Comparison of ENCODE assay signal across 8 mouse cellular contexts in genomic region chr11:44469646-44470431, GRCm38 (mm10). TPM values are rescaled to one million over a fixed set of nuclear protein-coding genes. Genes with fewer than 3 reads are reported as not detected.
DNase-seq lines count a peak whose midpoint lies in the region; ATAC-seq and TF ChIP-seq lines count a peak whose summit lies in the region.

No protein-coding gene starts in this region.

- no peak for TF ChIP-seq POLR2A in MEL (IDR thresholded peaks at IDR 0.05; ENCODE audit: control insufficient read depth in 1 of 2, insufficient read depth in 1 of 2, low read depth in 1 of 2, low read length in 2 of 2, poor library complexity in 1 of 2)

- DNase-seq in layer of hippocampus, adult 2 months (ENCODE audit: low spot score in 2 of 2), result peak in 1 of 2 experiments; percentile 37
- no peak for DNase-seq in layer of hippocampus, adult 11-12 months (ENCODE audit: low spot score)
- peak; percentile 88 for DNase-seq in MEL (ENCODE audit: low read depth, low spot score)
- DNase-seq in limb, embryonic 10.5 days (ENCODE audit: low spot score), result no peak
- DNase-seq in midbrain, postnatal 0 days (ENCODE audit: low spot score), result peak; percentile 24
- DNase-seq in cerebellum, postnatal 10 days, result no peak
- no peak for DNase-seq in gastrocnemius, postnatal 25 days

- under 1% methylated on average over 59 of the region's 59 CpGs for WGBS in embryonic facial prominence, embryonic 15.5 days
- WGBS in limb, embryonic 10.5 days, result 1% methylated on average over 59 of the region's 59 CpGs
- WGBS in midbrain, postnatal 0 days, result under 1% methylated on average over 59 of the region's 59 CpGs

- no peaks in the 10 kb centered on the region for H3K27me3 ChIP-seq in MEL (ENCODE audit: control insufficient read depth in 1 of 2, insufficient read depth in 2 of 2, low read length in 2 of 2)
- H3K27me3 ChIP-seq in embryonic facial prominence, embryonic 15.5 days, result no peaks in the 10 kb centered on the region
- H3K27me3 ChIP-seq in limb, embryonic 10.5 days (ENCODE audit: low read depth, poor library complexity, severe bottlenecking), result no peaks in the 10 kb centered on the region
- H3K27me3 ChIP-seq in midbrain, postnatal 0 days (ENCODE audit: insufficient read depth, low read length), result no peaks in the 10 kb centered on the region

- no peak for TF ChIP-seq CTCF in layer of hippocampus, adult 2 months (conservative IDR thresholded peaks at IDR 0.05)
- no peak for TF ChIP-seq CTCF in MEL (IDR thresholded peaks at IDR 0.05 in 2 of 3, conservative IDR thresholded peaks at IDR 0.05 in 1 of 3; ENCODE audit: control insufficient read depth in 1 of 3, insufficient read depth in 1 of 3, low read depth in 2 of 3, low read length in 3 of 3, poor library complexity in 1 of 3, severe bottlenecking in 1 of 3)
- TF ChIP-seq CTCF in midbrain, postnatal 0 days (IDR thresholded peaks at IDR 0.05), result no peak

- peak; percentile 79 for ATAC-seq in embryonic facial prominence, embryonic 15.5 days (ENCODE audit: insufficient number of reproducible peaks, low FRiP score, low TSS enrichment, low read depth)
- ATAC-seq in midbrain, postnatal 0 days (ENCODE audit: low FRiP score), result peak; percentile 64

- H3K79me2 ChIP-seq in MEL (ENCODE audit: control insufficient read depth, insufficient read depth, low read length, poor library complexity), result peaks cover 5% of the 10 kb centered on the region; the same call in 1 of the 2 replicates

- H3K36me3 ChIP-seq in MEL (ENCODE audit: control insufficient read depth in 1 of 2, insufficient read depth in 2 of 2, low read length in 2 of 2), result peaks cover 0 to 28% of the 10 kb centered on the region in 2 experiments; a peak in 2 of 4 replicates
- 0 out of 2 replicates have a peak, but pooled peaks cover 4% of the 10 kb centered on the region for H3K36me3 ChIP-seq in embryonic facial prominence, embryonic 15.5 days
- peaks cover 15% of the 10 kb centered on the region for H3K36me3 ChIP-seq in limb, embryonic 10.5 days
- no peaks in the 10 kb centered on the region for H3K36me3 ChIP-seq in midbrain, postnatal 0 days (ENCODE audit: insufficient read depth, low read length)

- H3K9ac ChIP-seq in MEL (ENCODE audit: control insufficient read depth, low read depth, low read length, poor library complexity, severe bottlenecking), result peak overlapping the region; percentile 91
- peak overlapping the region; percentile 82 for H3K9ac ChIP-seq in embryonic facial prominence, embryonic 15.5 days
- peak overlapping the region; percentile 77 for H3K9ac ChIP-seq in midbrain, postnatal 0 days (replicated peaks; ENCODE audit: low read length, poor library complexity, severe bottlenecking)

- peaks cover 3 to 19% of the 10 kb centered on the region in 2 experiments; a peak in 3 of 4 replicates for H3K4me1 ChIP-seq in MEL (ENCODE audit: control insufficient read depth in 1 of 2, insufficient read depth in 2 of 2, low read length in 2 of 2)
- H3K4me1 ChIP-seq in embryonic facial prominence, embryonic 15.5 days, result peaks cover 14% of the 10 kb centered on the region
- peaks cover 19% of the 10 kb centered on the region for H3K4me1 ChIP-seq in limb, embryonic 10.5 days
- peaks cover 6% of the 10 kb centered on the region for H3K4me1 ChIP-seq in midbrain, postnatal 0 days (ENCODE audit: insufficient read depth, low read length)

- H3K27ac ChIP-seq in layer of hippocampus, adult 2 months, result peak overlapping the region; percentile 87
- peak overlapping the region; percentile 93 for H3K27ac ChIP-seq in MEL (ENCODE audit: control insufficient read depth, low read depth, low read length)
- H3K27ac ChIP-seq in embryonic facial prominence, embryonic 15.5 days (replicated peaks), result peak overlapping the region; percentile 96; the same call in 1 of the 2 replicates
- peak overlapping the region; percentile 89 for H3K27ac ChIP-seq in limb, embryonic 10.5 days
- H3K27ac ChIP-seq in midbrain, postnatal 0 days (ENCODE audit: low read depth, low read length), result peak overlapping the region; percentile 83

- H3K4me3 ChIP-seq in layer of hippocampus, adult 2 months, result peak overlapping the region; percentile 68
- peak overlapping the region; percentile 64 to 86 for H3K4me3 ChIP-seq in MEL (ENCODE audit: control insufficient read depth in 1 of 2, insufficient read depth in 1 of 2, low read depth in 2 of 2, low read length in 2 of 2)
- peak overlapping the region; percentile 92 for H3K4me3 ChIP-seq in embryonic facial prominence, embryonic 15.5 days (replicated peaks)
- H3K4me3 ChIP-seq in limb, embryonic 10.5 days, result peak overlapping the region; percentile 89
- H3K4me3 ChIP-seq in midbrain, postnatal 0 days (ENCODE audit: low read depth, low read length), result peak overlapping the region; percentile 96

- peak; percentile 97 to 98 for TF ChIP-seq EP300 in MEL (IDR thresholded peaks at IDR 0.05; ENCODE audit: low read depth in 1 of 2, low read length in 2 of 2)

- H3K9me3 ChIP-seq in MEL (replicated peaks; ENCODE audit: insufficient read depth, low read length), result no peaks in the 10 kb centered on the region
- H3K9me3 ChIP-seq in embryonic facial prominence, embryonic 15.5 days (replicated peaks), result no peaks in the 10 kb centered on the region
- no peaks in the 10 kb centered on the region for H3K9me3 ChIP-seq in limb, embryonic 10.5 days (replicated peaks)
- no peaks in the 10 kb centered on the region for H3K9me3 ChIP-seq in midbrain, postnatal 0 days (ENCODE audit: low read length)

- peak overlapping the region; percentile 93 for H3K4me2 ChIP-seq in embryonic facial prominence, embryonic 15.5 days (replicated peaks)
- H3K4me2 ChIP-seq in midbrain, postnatal 0 days (ENCODE audit: low read depth, low read length, poor library complexity, severe bottlenecking), result peak overlapping the region; percentile 89

- TF ChIP-seq RAD21 in MEL (IDR thresholded peaks at IDR 0.05; ENCODE audit: low read depth, low read length), result no peak

TF ChIP-seq in MEL, 35 proteins besides CTCF, POLR2A, EP300 and RAD21 (continues in another document):
- TF ChIP-seq GABPA (IDR thresholded peaks at IDR 0.05; ENCODE audit: low read depth, low read length) (no peak), USF1 (IDR thresholded peaks at IDR 0.05; ENCODE audit: low read depth, low read length) (peak; percentile 53; the same call in 1 of the 2 replicates), MXI1 (IDR thresholded peaks at IDR 0.05; ENCODE audit: low read depth, low read length) (peak; percentile 71), KAT2A (conservative IDR thresholded peaks at IDR 0.05; ENCODE audit: low read depth, low read length) (no peak), NELFE (IDR thresholded peaks at IDR 0.05; ENCODE audit: low read depth, low read length) (no peak), MAX (IDR thresholded peaks at IDR 0.05; ENCODE audit: low read length) (0 out of 2 replicates have a peak, but pooled peaks have one; percentile 32), ZMIZ1 (IDR thresholded peaks at IDR 0.05; ENCODE audit: low read depth, low read length) (no peak), TCF12 (IDR thresholded peaks at IDR 0.05; ENCODE audit: low read depth, low read length) (peak; percentile 97), CHD2 (IDR thresholded peaks at IDR 0.05; ENCODE audit: low read length) (no peak), RCOR1 (IDR thresholded peaks at IDR 0.05; ENCODE audit: low read depth, low read length) (peak; percentile 94), UBTF (IDR thresholded peaks at IDR 0.05; ENCODE audit: borderline replicate concordance, insufficient read depth, low read depth, low read length) (no peak), MEF2A (IDR thresholded peaks at IDR 0.05; ENCODE audit: extremely low read depth, insufficient replicate concordance, low read depth, low read length, poor library complexity, severe bottlenecking) (no peak), USF2 (IDR thresholded peaks at IDR 0.05; ENCODE audit: borderline replicate concordance in 1 of 2, insufficient read depth in 1 of 2, low read depth in 1 of 2, low read length in 2 of 2) (no peak), MAZ (IDR thresholded peaks at IDR 0.05; ENCODE audit: low read depth, low read length) (peak; percentile 76; the same call in 1 of the 2 replicates), POLR2AphosphoS2 (IDR thresholded peaks at IDR 0.05; ENCODE audit: low read length) (0 out of 2 replicates have a peak, but pooled peaks have one; percentile 22), CHD1 (IDR thresholded peaks at IDR 0.05; ENCODE audit: low read depth, low read length) (no peak; the same call in 1 of the 2 replicates), ZKSCAN1 (IDR thresholded peaks at IDR 0.05; ENCODE audit: low read depth, low read length) (no peak), MAFK (IDR thresholded peaks at IDR 0.05; ENCODE audit: borderline replicate concordance, low read depth, low read length) (no peak; the same call in 1 of the 2 replicates), GATA1 (IDR thresholded peaks at IDR 0.05; ENCODE audit: low read depth, low read length) (peak; percentile 99), SIN3A (IDR thresholded peaks at IDR 0.05; ENCODE audit: low read length) (peak; percentile 81), POLR2AphosphoS5 (IDR thresholded peaks at IDR 0.05; ENCODE audit: borderline replicate concordance, low read depth, low read length) (no peak)

RNA-seq across cellular contexts. Expression of gene Ublcp1, which starts 0.5 kb away (rescaled TPM):
- 10 to 100 TPM; 50.1 to 50.4 TPM for total RNA-seq in layer of hippocampus, adult 2 months (2021)
- total RNA-seq in MEL (2012; rRNA removed), result 18.8 and 21.1 TPM in 2 replicates
- 10 to 100 TPM in 1 of 2 experiments, not detected in 1; 22.2 TPM for polyA plus RNA-seq in MEL (2012; ENCODE audit: insufficient read depth in 1 of 2, insufficient read length in 2 of 2, low read depth in 1 of 2, low replicate concordance in 2 of 2, missing spikeins in 1 of 2)
- polyA plus RNA-seq in embryonic facial prominence, embryonic 15.5 days (2015; fragmentation: Nextera tagmentation; extraction: Ambion mirVana), result 59.8 and 61.1 TPM in 2 replicates
- polyA plus RNA-seq in limb, embryonic 10.5 days (2016; fragmentation: Nextera tagmentation; extraction: Ambion mirVana), result 75.3 and 84.8 TPM in 2 replicates
- total RNA-seq in midbrain, postnatal 0 days (2014; rRNA removed), result 29.2 and 40.4 TPM in 2 replicates
- 48.8 and 54.1 TPM in 2 replicates for polyA plus RNA-seq in midbrain, postnatal 0 days (2015; fragmentation: Nextera tagmentation; extraction: Ambion mirVana)
- total RNA-seq in gastrocnemius, postnatal 25 days (2021), result 10 to 100 TPM; 26.6 to 28.8 TPM

RNA-seq across cellular contexts. Expression of gene Rnf145, which starts 48.9 kb away (rescaled TPM):
- total RNA-seq in layer of hippocampus, adult 2 months (2021), result 10 to 100 TPM; 95.7 to 97.0 TPM
- total RNA-seq in MEL (2012; rRNA removed), result 74.9 and 94.1 TPM in 2 replicates
- 10 to 100 TPM in 1 of 2 experiments, not detected in 1; 73.5 TPM for polyA plus RNA-seq in MEL (2012; ENCODE audit: insufficient read depth in 1 of 2, insufficient read length in 2 of 2, low read depth in 1 of 2, low replicate concordance in 2 of 2, missing spikeins in 1 of 2)
- polyA plus RNA-seq in embryonic facial prominence, embryonic 15.5 days (2015; fragmentation: Nextera tagmentation; extraction: Ambion mirVana), result 75.2 and 77.5 TPM in 2 replicates
- polyA plus RNA-seq in limb, embryonic 10.5 days (2016; fragmentation: Nextera tagmentation; extraction: Ambion mirVana), result 76.7 and 89.2 TPM in 2 replicates
- total RNA-seq in midbrain, postnatal 0 days (2014; rRNA removed), result 115 and 119 TPM in 2 replicates
- polyA plus RNA-seq in midbrain, postnatal 0 days (2015; fragmentation: Nextera tagmentation; extraction: Ambion mirVana), result 101 and 104 TPM in 2 replicates
- total RNA-seq in gastrocnemius, postnatal 25 days (2021), result 10 to 100 TPM in 1 of 2 experiments, 1 to 10 TPM in 1; 8.1 to 10.9 TPM

Comparison
In these comparisons a context has a peak if more than half of its experiments do, and no peak if none do; other contexts are left out.
1. DNase-seq: peak in MEL (single experiment) and midbrain, postnatal 0 days (single experiment); none in layer of hippocampus, adult 11-12 months (single experiment), limb, embryonic 10.5 days (single experiment), cerebellum, postnatal 10 days (0 of 2) and gastrocnemius, postnatal 25 days (single experiment).
2. Peak in every context shown above with its lines, with median percentiles within 50 percentile points of each other: H3K27ac ChIP-seq, H3K4me3 ChIP-seq and H3K9ac ChIP-seq.